Mouse (Mus musculus): ENCODE data around the gene Kdf1. TPM values are rescaled to one million over a fixed set of nuclear protein-coding genes. Genes with fewer than 3 reads are reported as not detected.

Kdf1 gene
- polyA plus RNA-seq, 1 experiment: 22.2 TPM

- DNase-seq: peak; percentile 90
- Histone ChIP-seq H3K4me1 (ENCODE audit: control insufficient read depth, insufficient read depth, low read length) (no peaks in the 10 kb centered on the region; the same call in 1 of the 2 replicates), H3K4me3 (replicated peaks; ENCODE audit: extremely low read depth, low read depth, low read length) (peak within 1 kb of the TSS; percentile 99)
- under 1% methylated on average over 72 of the region's 77 CpGs for whole genome bisulfite sequencing
- TF ChIP-seq POLR2A (IDR thresholded peaks at IDR 0.05; ENCODE audit: borderline replicate concordance, extremely low read depth, low read depth, low read length): peak; percentile 88
- no peak for TF ChIP-seq CTCF (IDR thresholded peaks at IDR 0.05; ENCODE audit: insufficient read depth, low read length)
Measured at GRCm38 (mm10) chr4:133545272-133546231, 26.8 kb downstream of the Kdf1 start, which contains the start of gene Nudc. Gene Nudc, minus strand, starts transcription at chr4:133545996.

- TF ChIP-seq POLR2A (IDR thresholded peaks at IDR 0.05; ENCODE audit: borderline replicate concordance, extremely low read depth, low read depth, low read length) (no peak), CTCF (IDR thresholded peaks at IDR 0.05; ENCODE audit: insufficient read depth, low read length) (no peak)
- Histone ChIP-seq H3K4me3 (replicated peaks; ENCODE audit: extremely low read depth, low read depth, low read length) (no peak overlapping the region), H3K4me1 (ENCODE audit: control insufficient read depth, insufficient read depth, low read length) (no peaks in the 10 kb centered on the region)
- no peak for DNase-seq
- whole genome bisulfite sequencing: 67% methylated on average over 1 of the region's 1 CpGs
Measured at GRCm38 (mm10) chr4:133552029-133552428, 33.3 kb downstream of the Kdf1 start.

GRCm38 (mm10) chr4:133552768-133553447, 34.1 kb downstream of the Kdf1 start, which contains the start of gene Nr0b2:
Gene Nr0b2, plus strand, starts transcription at chr4:133553376.
- no peak for TF ChIP-seq CTCF (IDR thresholded peaks at IDR 0.05; ENCODE audit: insufficient read depth, low read length)
- no peak for TF ChIP-seq POLR2A (IDR thresholded peaks at IDR 0.05; ENCODE audit: borderline replicate concordance, extremely low read depth, low read depth, low read length)
- DNase-seq: no peak
- Histone ChIP-seq H3K4me1 (ENCODE audit: control insufficient read depth, insufficient read depth, low read length) (no peaks in the 10 kb centered on the region), H3K4me3 (replicated peaks; ENCODE audit: extremely low read depth, low read depth, low read length) (no peak within 1 kb of the TSS)
- WGBS: 44% methylated on average over 10 of the region's 10 CpGs

- 57% methylated on average over 19 of the region's 19 CpGs for WGBS
- TF ChIP-seq POLR2A (IDR thresholded peaks at IDR 0.05; ENCODE audit: borderline replicate concordance, extremely low read depth, low read depth, low read length) (no peak), CTCF (IDR thresholded peaks at IDR 0.05; ENCODE audit: insufficient read depth, low read length) (no peak)
- DNase-seq: no peak
- no peaks in the 10 kb centered on the region for H3K4me1 ChIP-seq (ENCODE audit: control insufficient read depth, insufficient read depth, low read length)
- no peak overlapping the region for H3K4me3 ChIP-seq (replicated peaks; ENCODE audit: extremely low read depth, low read depth, low read length)
Measured at GRCm38 (mm10) chr4:133553448-133554330, 34.9 kb downstream of the Kdf1 start.

- H3K4me3 ChIP-seq (replicated peaks; ENCODE audit: extremely low read depth, low read depth, low read length): no peak overlapping the region
- H3K4me1 ChIP-seq (ENCODE audit: control insufficient read depth, insufficient read depth, low read length): no peaks in the 10 kb centered on the region
- no peak for DNase-seq
- 27% methylated on average over 10 of the region's 10 CpGs for WGBS
- no peak for TF ChIP-seq CTCF (IDR thresholded peaks at IDR 0.05; ENCODE audit: insufficient read depth, low read length)
- no peak for TF ChIP-seq POLR2A (IDR thresholded peaks at IDR 0.05; ENCODE audit: borderline replicate concordance, extremely low read depth, low read depth, low read length)
Measured at GRCm38 (mm10) chr4:133557041-133557717, 38.4 kb downstream of the Kdf1 start.

- 70% methylated on average over 4 of the region's 4 CpGs for WGBS
- no peak overlapping the region for H3K4me3 ChIP-seq (replicated peaks; ENCODE audit: extremely low read depth, low read depth, low read length)
- no peak for TF ChIP-seq CTCF (IDR thresholded peaks at IDR 0.05; ENCODE audit: insufficient read depth, low read length)
- no peak for TF ChIP-seq POLR2A (IDR thresholded peaks at IDR 0.05; ENCODE audit: borderline replicate concordance, extremely low read depth, low read depth, low read length)
Measured at GRCm38 (mm10) chr4:133559846-133560245, 41.1 kb downstream of the Kdf1 start.

GRCm38 (mm10) chr4:133561622-133562021, 42.9 kb downstream of the Kdf1 start:
- Histone ChIP-seq H3K4me1 (ENCODE audit: control insufficient read depth, insufficient read depth, low read length) (no peaks in the 10 kb centered on the region), H3K4me3 (replicated peaks; ENCODE audit: extremely low read depth, low read depth, low read length) (no peak overlapping the region)
- WGBS: 69% methylated on average over 4 of the region's 4 CpGs
- DNase-seq: no peak
- TF ChIP-seq CTCF (IDR thresholded peaks at IDR 0.05; ENCODE audit: insufficient read depth, low read length): no peak
- no peak for TF ChIP-seq POLR2A (IDR thresholded peaks at IDR 0.05; ENCODE audit: borderline replicate concordance, extremely low read depth, low read depth, low read length)

More at GRCm38 (mm10) chr4:133559846-133560245, 41.1 kb downstream of the Kdf1 start:
- H3K4me1 ChIP-seq (ENCODE audit: control insufficient read depth, insufficient read depth, low read length): no peaks in the 10 kb centered on the region
- DNase-seq: no peak

- DNase-seq: no peak
- H3K4me3 ChIP-seq (replicated peaks; ENCODE audit: extremely low read depth, low read depth, low read length): no peak overlapping the region
- H3K4me1 ChIP-seq (ENCODE audit: control insufficient read depth, insufficient read depth, low read length): no peaks in the 10 kb centered on the region
- no peak for TF ChIP-seq POLR2A (IDR thresholded peaks at IDR 0.05; ENCODE audit: borderline replicate concordance, extremely low read depth, low read depth, low read length)
- no peak for TF ChIP-seq CTCF (IDR thresholded peaks at IDR 0.05; ENCODE audit: insufficient read depth, low read length)
- 38% methylated on average over 11 of the region's 11 CpGs for WGBS
Measured at GRCm38 (mm10) chr4:133563123-133563571, 44.4 kb downstream of the Kdf1 start.

Measured in lung, adult 2 months (tissue).